Mouse (Mus musculus): ENCODE measurements around the gene Lexm.

DNA sequence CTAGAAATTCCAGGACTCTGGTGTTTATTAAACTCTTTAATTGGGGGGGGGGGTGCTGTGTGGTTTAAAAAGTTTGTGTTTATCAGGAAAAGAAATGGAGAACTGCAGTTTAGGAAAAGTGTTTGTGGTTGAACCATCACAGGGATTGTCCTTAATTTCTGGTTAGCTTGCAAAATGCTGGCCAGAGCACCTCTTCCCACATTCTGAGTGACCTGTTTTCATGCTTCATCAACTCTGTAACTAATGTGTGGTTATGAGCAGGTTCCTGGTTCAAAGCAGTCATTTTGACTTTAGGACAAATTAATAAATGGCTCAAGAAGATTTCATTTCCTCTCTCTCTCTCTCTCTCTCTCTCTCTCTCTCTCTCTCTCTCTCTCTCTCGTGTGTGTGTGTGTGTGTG, 59.1 kb downstream of the Lexm start:
- TF ChIP-seq POLR2A (IDR thresholded peaks at IDR 0.05; ENCODE audit: borderline replicate concordance, low read depth, low read length): no peak
- no peak for TF ChIP-seq CTCF (IDR thresholded peaks at IDR 0.05; ENCODE audit: low read depth, low read length)
